Mouse (Mus musculus) ES-Bruce4 (cell line): ENCODE data around the gene Bco1.

Experiments used
- CTCF ChIP-seq: IDR thresholded peaks from one replicate; pipeline ENCODE4 v1.8.1; 2011; ENCODE audit warnings: low read depth, low read length
- POLR2A ChIP-seq: IDR thresholded peaks from one replicate; pipeline ENCODE4 v1.8.1; 2011; ENCODE audit warnings: low read length; ENCODE audit not compliant: insufficient read depth

DNA sequence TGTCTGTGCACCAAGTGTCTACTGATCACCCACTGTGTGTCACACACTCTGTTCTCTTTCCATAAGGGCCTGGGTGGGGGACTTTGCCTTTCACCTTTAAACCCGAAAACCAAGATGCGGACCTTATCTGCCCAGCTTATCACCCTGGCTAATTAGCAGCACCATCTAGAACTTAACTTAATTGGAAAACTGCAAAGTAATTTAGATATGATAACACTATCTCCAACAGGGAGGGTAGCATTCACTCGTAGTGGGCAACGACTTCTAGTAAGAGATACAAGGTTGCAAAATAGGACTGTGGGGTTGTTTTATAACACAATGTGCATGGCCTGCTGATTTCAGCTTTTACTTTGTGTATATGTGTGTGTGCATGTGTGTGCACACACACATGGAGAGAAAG is 5.9 kb upstream of the Bco1 start:
- TF ChIP-seq POLR2A (no peak), CTCF (no peak)
